Mouse (Mus musculus) heart, postnatal 0 days (tissue): ENCODE data around the gene Traf4.

ENCODE experiments used
- CTCF ChIP-seq: IDR thresholded peaks from 2 replicates; pipeline ENCODE4 v1.5.1; 2016; ENCODE audit warnings: antibody characterized with exemption, control low read depth, low read depth
- EP300 ChIP-seq: IDR thresholded peaks from 2 replicates; pipeline ENCODE4 v1.6.1; 2016; ENCODE audit warnings: antibody characterized with exemption, low read depth

GRCm38 (mm10) chr11:78164604-78164923 lies 825 bp downstream of the Traf4 start:
- TF ChIP-seq EP300, result no peak
- TF ChIP-seq CTCF, result no peak
